Mouse (Mus musculus) kidney, adult 2 months (tissue): Measurements from ENCODE around the gene Xpa. TPM values are rescaled to one million over a fixed set of nuclear protein-coding genes. Genes with fewer than 3 reads are reported as not detected.
A peak's percentile ranks its signal among the peaks of the same experiment; 100 is the strongest.

Source experiments
- DNase-seq: peaks from one replicate; pipeline ENCODE4 v3.0.0; 2021
- H3K27ac ChIP-seq: fragments of 200-500 bp; 2 replicates; pipeline ENCODE4 v1.5.1; 2012; ENCODE audit warnings: low read depth, low read length, control low read depth, inconsistent platforms; ENCODE audit not compliant: insufficient read depth
- H3K27me3 ChIP-seq: fragments of 200-500 bp; replicated peaks from 2 replicates; pipeline ENCODE4 v1.6.1; 2012; ENCODE audit warnings: mild to moderate bottlenecking, moderate library complexity, low read length, inconsistent platforms; ENCODE audit not compliant: control insufficient read depth, insufficient read depth
- H3K36me3 ChIP-seq: fragments of 200-500 bp; 2 replicates; pipeline ENCODE4 v1.6.1; 2012; ENCODE audit warnings: mild to moderate bottlenecking, moderate library complexity, low read length, inconsistent platforms; ENCODE audit not compliant: control insufficient read depth, insufficient read depth
- H3K4me1 ChIP-seq: fragments of 200-500 bp; 2 replicates; pipeline ENCODE4 v1.6.1; 2011; ENCODE audit warnings: low read length; ENCODE audit not compliant: control insufficient read depth, insufficient read depth
- H3K4me3 ChIP-seq: fragments of 200-500 bp; 2 replicates; pipeline ENCODE4 v1.5.1; 2011; ENCODE audit warnings: mild to moderate bottlenecking, low read depth, low read length, control low read depth; ENCODE audit not compliant: insufficient read depth
- CTCF ChIP-seq: fragments of 200-500 bp; conservative IDR thresholded peaks from 2 replicates; pipeline ENCODE4 v1.5.1; 2011; ENCODE audit warnings: low read depth, mild to moderate bottlenecking, control low read depth, low read length, moderate library complexity, mixed read lengths; ENCODE audit not compliant: insufficient read depth, insufficient read length
- POLR2A ChIP-seq: fragments of 200-500 bp; IDR thresholded peaks from one replicate; pipeline ENCODE4 v1.6.1; 2011; ENCODE audit warnings: low read depth, low read length, control low read depth
- WGBS: fragments of 180-500 bp; shearing (Covaris S2); methylation state at CpG from one replicate; pipeline ENCODE4 v1.1.7; 2018; 5-methylcytosine and 5-hydroxymethylcytosine counted together
- polyA plus RNA-seq: library from polyadenylated mRNA; depleted of rRNA; stranded (reverse); fragments of >200 nt; gene quantifications from 2 replicates; pipeline ENCODE4 v1.2.3, GENCODE M21; 2012; rRNA removed

Xpa gene
- 16.0 and 26.5 TPM in 2 replicates for polyA plus RNA-seq

DNA sequence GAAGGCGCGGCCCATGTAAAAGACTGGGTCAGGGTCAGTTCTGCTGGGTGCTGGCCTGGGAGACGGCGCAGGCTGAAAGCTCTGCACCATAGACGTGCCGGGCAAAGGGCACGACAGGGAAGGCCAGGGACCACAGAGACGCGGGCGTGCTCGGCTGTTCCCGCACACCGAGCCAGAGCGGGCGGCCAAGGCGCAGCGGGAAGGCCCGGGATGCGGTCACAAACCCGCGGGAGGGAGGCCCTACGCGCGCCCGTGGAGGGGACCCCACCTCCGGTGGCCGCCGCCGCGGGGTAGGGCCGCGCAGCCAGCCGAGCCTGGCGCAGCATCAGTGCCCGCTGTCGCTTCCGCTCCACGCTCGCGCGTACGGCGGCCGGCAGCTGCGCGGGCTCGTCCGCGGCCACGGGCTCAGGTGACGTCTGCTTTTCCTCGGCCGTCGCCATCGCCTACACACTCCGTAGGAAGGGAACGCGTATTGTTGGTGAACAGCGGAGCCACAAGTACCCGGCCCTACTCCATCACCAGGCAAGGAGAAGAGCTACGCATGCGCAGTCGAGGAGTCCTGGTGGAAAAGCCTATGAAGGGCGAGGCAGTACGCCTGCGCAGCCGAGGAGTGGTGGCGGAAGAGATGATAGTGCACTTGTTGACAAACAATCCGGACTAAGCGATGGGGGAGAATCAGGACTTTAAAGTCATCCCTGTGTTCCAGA, at the start of gene Xpa:
Gene Xpa, minus strand, starts transcription at position 531 of the 707 bp plus-strand sequence.
- peak; percentile 97 for DNase-seq
- WGBS = under 1% methylated on average over 70 of the region's 70 CpGs
- Histone ChIP-seq H3K36me3 (no peaks in the 10 kb centered on the region), H3K4me3 (peak within 1 kb of the TSS; percentile 94), H3K27ac (peak within 1 kb of the TSS; percentile 83), H3K4me1 (peaks cover 4% of the 10 kb centered on the region; the same call in 1 of the 2 replicates), H3K27me3 (no peaks in the 10 kb centered on the region)
- TF ChIP-seq CTCF = no peak
- TF ChIP-seq POLR2A = peak; percentile 93

DNA sequence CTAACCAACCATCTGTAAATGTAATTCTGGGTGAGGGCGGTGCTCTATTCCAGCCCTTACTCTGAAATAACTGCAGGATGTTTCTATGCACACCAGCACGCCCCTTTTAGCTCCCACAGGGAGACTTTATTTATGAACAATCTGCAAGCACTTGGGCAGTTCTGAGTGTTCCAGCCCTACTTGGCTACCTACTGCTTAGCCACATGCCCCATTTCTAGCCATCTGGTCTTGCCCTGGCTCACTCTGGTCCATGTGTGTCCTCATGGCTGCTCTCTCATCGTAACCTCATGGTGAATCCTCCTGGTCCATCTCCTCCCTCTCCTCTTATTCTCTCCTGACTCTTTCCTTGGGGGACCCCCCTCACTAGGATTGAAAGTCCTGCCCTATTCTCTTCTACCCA, 39.8 kb upstream of the Xpa start:
- Histone ChIP-seq H3K4me1 (no peaks in the 10 kb centered on the region), H3K27me3 (no peaks in the 10 kb centered on the region), H3K36me3 (no peaks in the 10 kb centered on the region), H3K27ac (no peak overlapping the region), H3K4me3 (no peak overlapping the region)
- no peak for DNase-seq
- 79% methylated on average over 3 of the region's 3 CpGs for WGBS
- TF ChIP-seq POLR2A (no peak), CTCF (no peak)

- Histone ChIP-seq H3K27me3 (no peaks in the 10 kb centered on the region), H3K4me3 (no peak overlapping the region), H3K36me3 (no peaks in the 10 kb centered on the region), H3K4me1 (no peaks in the 10 kb centered on the region), H3K27ac (no peak overlapping the region)
- WGBS = 84% methylated on average over 5 of the region's 5 CpGs
- TF ChIP-seq POLR2A = no peak
- TF ChIP-seq CTCF = no peak
- DNase-seq = no peak
Measured at GRCm38 (mm10) chr4:46234739-46235138, 38.6 kb upstream of the Xpa start.

- Histone ChIP-seq H3K4me1 (no peaks in the 10 kb centered on the region), H3K27ac (no peak overlapping the region), H3K27me3 (no peaks in the 10 kb centered on the region), H3K4me3 (no peak overlapping the region), H3K36me3 (no peaks in the 10 kb centered on the region)
- 35% methylated on average over 19 of the region's 19 CpGs for WGBS
- no peak for DNase-seq
- TF ChIP-seq POLR2A = no peak
- no peak for TF ChIP-seq CTCF
Measured at GRCm38 (mm10) chr4:46226972-46227535, 30.9 kb upstream of the Xpa start.

DNA sequence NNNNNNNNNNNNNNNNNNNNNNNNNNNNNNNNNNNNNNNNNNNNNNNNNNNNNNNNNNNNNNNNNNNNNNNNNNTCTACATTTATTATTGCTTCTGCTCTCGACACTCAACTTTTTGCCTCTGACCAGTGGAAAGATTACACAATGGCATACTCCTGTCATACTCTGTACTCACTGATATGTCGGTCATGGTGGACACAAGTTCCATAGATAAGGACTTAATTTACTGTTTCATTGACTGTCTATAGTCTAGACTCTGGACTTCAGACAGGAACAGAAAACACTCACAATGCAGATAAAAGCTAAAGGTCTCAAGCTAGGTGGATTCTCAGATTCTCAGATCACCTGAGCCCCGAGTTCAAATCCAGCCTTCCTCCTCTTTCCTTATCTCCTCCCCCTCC, 25.0 kb upstream of the Xpa start:
- H3K4me1 ChIP-seq = no peaks in the 10 kb centered on the region
- DNase-seq = no peak
- no peak overlapping the region for H3K27ac ChIP-seq
- H3K4me3 ChIP-seq = no peak overlapping the region
- no peak for TF ChIP-seq POLR2A
- no peak for TF ChIP-seq CTCF
- H3K27me3 ChIP-seq = no peaks in the 10 kb centered on the region
- 85% methylated on average over 3 of the region's 3 CpGs for WGBS
- H3K36me3 ChIP-seq = no peaks in the 10 kb centered on the region

- peak overlapping the region; percentile 9; the same call in 1 of the 2 replicates for H3K4me3 ChIP-seq
- no peaks in the 10 kb centered on the region for H3K27me3 ChIP-seq
- 14% methylated on average over 23 of the region's 23 CpGs for WGBS
- H3K36me3 ChIP-seq = no peaks in the 10 kb centered on the region
- no peak for DNase-seq
- no peak overlapping the region for H3K27ac ChIP-seq
- peaks cover 6% of the 10 kb centered on the region; the same call in 1 of the 2 replicates for H3K4me1 ChIP-seq
- no peak for TF ChIP-seq CTCF
- no peak for TF ChIP-seq POLR2A
Measured at GRCm38 (mm10) chr4:46202562-46203126, 6.5 kb upstream of the Xpa start.
